Mouse (Mus musculus) stomach, adult 2 months (tissue): ENCODE measurements around the gene Akr1c14. TPM values are rescaled to one million over a fixed set of nuclear protein-coding genes. Genes with fewer than 3 reads are reported as not detected.

Experiments
- polyA plus RNA-seq: library from polyadenylated mRNA; depleted of rRNA; stranded (reverse); fragments of >200 nt; gene quantifications from 2 replicates; pipeline ENCODE4 v1.2.3, GENCODE M21; 2012; rRNA removed

Akr1c14 gene
- 1.3 and 3.0 TPM in 2 replicates for polyA plus RNA-seq

GRCm38 (mm10) chr13:4048719-4049118 is at the start of gene Akr1c14:
TSS of gene Akr1c14 (plus strand) at chr13:4049011.

Other genes starting within 250 kb of the Akr1c14 start
- 20.2 and 21.6 TPM in 2 replicates for gene Calml3, start 244.7 kb upstream of the Akr1c14 start, polyA plus RNA-seq
- 4.5 TPM in 2 replicates for gene Calm4, start 211.3 kb upstream of the Akr1c14 start, polyA plus RNA-seq
- not detected in 2 replicates for gene Calm5, start 194.8 kb upstream of the Akr1c14 start, polyA plus RNA-seq
- gene Net1, start 130.8 kb upstream of the Akr1c14 start, polyA plus RNA-seq, result 8.1 and 9.6 TPM in 2 replicates
- 0.05 TPM in 1 of 2 replicates, not detected in the other for gene Tubal3, start 130.7 kb upstream of the Akr1c14 start, polyA plus RNA-seq
- not detected in 2 replicates for gene Ucn3, start 103.7 kb upstream of the Akr1c14 start, polyA plus RNA-seq
- 0.06 TPM in 1 of 2 replicates, not detected in the other for gene Akr1c18, start 101.6 kb downstream of the Akr1c14 start, polyA plus RNA-seq
- gene Akr1c13, start 142.1 kb downstream of the Akr1c14 start, polyA plus RNA-seq, result 2.2 and 4.8 TPM in 2 replicates
- 1.5 and 2.3 TPM in 2 replicates for gene Akr1c19, start 179.7 kb downstream of the Akr1c14 start, polyA plus RNA-seq
- gene Akr1c12, start 230.4 kb downstream of the Akr1c14 start, polyA plus RNA-seq, result 1.6 and 3.8 TPM in 2 replicates